Mouse (Mus musculus): ENCODE data around the gene Qrich2.

DNA sequence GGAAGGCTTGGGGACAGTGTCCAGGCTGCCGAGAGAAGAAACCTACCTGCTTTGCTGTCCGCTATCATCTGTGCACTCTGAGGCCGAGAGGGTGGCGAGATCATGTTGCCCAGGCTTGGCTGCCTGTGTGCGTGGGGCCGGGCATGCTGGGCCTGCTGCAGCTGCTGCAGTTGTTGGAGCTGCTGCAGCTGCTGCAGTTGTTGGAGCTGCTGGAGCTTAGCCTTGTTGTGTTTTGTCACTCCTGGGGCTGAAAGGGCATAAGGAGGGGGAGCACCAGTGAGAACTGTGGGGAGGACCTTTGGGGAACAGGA is 23.2 kb downstream of the Qrich2 start:
- no peak for TF ChIP-seq POLR2A (IDR thresholded peaks at IDR 0.05; ENCODE audit: low read depth, low read length)
- no peak for TF ChIP-seq CTCF (IDR thresholded peaks at IDR 0.05; ENCODE audit: borderline replicate concordance, insufficient read depth, low read length)
